Mouse (Mus musculus) urinary bladder, postnatal 14 days (tissue): ENCODE data around the gene Tmeff2.

ENCODE experiments used
- DNase-seq: peaks from one replicate; pipeline ENCODE4 v3.0.0; 2021; ENCODE audit warnings: low spot score

Gene Tmeff2

DNA sequence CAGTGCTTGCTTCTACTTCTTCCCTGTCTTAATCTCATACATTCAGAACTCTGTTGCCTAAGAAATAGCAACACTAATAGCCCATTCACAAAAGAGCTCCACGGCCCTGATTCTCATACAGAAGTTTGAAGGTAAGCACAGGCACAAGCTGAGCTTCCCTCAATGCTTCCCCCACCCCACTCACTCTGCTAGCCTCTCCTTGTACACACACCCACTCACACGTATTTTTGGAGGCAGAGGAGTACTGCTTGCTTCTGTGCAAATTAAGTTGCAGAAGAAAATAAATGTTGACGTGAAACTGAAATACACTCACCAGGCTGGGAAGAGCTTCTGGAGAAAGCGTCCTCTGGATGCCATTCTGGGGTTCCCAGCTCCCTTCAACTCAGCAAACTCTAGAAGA lies 80.1 kb downstream of the Tmeff2 start:
- no peak for DNase-seq

- DNase-seq, result no peak
Observed at GRCm38 (mm10) chr1:50981151-50981828, 80.8 kb downstream of the Tmeff2 start.

GRCm38 (mm10) chr1:50990661-50991060 lies 90.2 kb downstream of the Tmeff2 start:
- no peak for DNase-seq

- DNase-seq, result no peak
Observed at GRCm38 (mm10) chr1:50994505-50994904, 94.1 kb downstream of the Tmeff2 start.

- DNase-seq, result no peak
Observed at GRCm38 (mm10) chr1:50999793-51000192, 99.3 kb downstream of the Tmeff2 start.

DNA sequence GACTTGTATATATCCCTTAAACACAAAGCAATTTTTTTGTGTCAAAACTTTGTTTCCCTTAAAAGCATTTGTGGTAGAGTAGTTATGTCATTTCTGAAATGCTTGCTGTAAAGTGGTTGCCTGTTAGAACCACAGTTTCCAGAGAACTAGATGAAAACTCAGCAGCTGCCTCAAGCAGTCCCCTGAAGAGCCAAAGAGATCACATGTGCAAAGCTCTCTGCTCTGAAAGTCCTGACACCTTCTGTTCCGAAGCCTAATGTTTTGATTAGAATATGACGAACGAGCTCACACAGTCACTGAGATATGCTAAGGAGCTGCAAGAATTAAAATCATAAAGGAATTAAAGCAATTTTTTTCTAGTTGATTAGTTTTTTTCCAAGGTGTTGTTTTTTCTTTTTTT lies 107.9 kb downstream of the Tmeff2 start:
- no peak for DNase-seq

DNA sequence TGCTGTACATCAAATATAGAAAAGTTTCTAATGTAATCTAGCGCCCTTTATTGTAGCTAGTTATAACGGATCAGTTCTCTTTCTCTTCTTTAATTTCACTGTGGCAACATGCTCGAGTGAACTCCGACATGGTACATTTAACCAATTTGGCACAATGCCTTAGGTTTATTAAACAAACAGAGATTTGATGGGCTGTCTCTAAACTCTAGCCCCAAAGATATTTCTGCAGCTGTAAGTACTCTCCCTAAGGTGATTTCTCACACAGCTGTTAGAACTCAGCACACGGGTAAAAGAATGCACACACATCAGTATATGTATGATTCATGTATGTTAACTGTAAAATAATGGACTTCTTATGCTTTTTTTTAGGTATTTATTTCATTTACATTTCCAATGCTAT lies 139.8 kb downstream of the Tmeff2 start:
- no peak for DNase-seq

DNA sequence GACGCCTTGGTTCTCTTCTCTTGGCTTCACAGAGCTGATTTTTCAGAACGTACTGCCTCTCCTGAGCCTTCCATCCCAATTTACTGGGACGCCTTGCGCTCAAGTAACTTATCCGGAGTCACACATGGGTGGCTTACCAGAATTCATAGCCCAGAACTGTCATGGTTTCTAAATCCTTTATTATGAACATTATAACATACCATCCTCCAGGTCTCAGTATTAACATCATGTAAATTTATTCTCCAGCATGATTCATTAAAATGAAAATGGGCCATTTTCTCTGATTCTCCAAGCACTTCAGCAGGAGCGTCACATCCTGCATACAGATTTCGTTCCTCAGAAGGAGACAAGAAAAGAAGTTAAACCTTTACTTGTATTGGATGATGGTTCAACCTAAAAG lies 144.4 kb downstream of the Tmeff2 start:
- no peak for DNase-seq

- DNase-seq, result no peak
Observed at GRCm38 (mm10) chr1:51064549-51064948, 164.1 kb downstream of the Tmeff2 start.

DNA sequence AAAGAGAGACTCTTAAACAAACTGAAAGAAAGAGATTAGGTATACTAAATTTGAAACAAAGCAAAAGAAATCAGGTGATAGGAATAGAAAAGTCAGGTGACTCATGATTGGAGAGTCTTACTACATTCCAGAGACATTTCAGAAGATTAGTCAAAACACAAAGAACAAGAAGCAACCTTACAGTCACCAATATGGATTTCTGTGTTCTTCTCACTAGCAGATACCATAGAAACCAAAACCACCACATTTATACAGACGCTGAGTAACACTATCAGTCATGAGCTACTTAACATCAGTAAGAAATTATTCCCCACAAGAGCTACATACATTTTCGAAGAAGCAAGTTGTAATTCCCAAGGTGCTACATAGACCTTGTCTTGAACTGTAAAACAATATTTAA lies 165.2 kb downstream of the Tmeff2 start:
- no peak for DNase-seq

- DNase-seq, result no peak
Observed at GRCm38 (mm10) chr1:51068814-51069213, 168.4 kb downstream of the Tmeff2 start.

DNA sequence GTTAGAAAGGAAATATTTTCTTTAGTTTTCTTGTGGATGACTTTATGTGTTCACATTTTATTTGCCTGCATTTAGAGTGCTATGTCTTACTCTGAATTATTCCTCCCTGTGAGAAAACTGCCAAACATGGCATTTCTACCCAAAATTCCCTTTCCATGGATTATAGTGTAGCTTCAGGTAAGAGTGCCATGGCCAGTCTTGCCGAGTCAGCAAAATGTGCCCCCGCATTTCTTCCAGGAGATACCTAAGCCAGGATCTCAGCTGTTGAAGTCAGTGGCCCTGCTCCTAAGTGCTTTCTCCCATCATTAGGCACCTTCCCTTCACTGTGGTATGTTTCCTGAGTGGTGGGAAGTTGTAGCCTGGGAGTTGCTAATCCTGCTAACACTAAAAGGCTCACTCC lies 168.8 kb downstream of the Tmeff2 start:
- no peak for DNase-seq

GRCm38 (mm10) chr1:51074076-51074475 lies 173.6 kb downstream of the Tmeff2 start:
- no peak for DNase-seq

DNA sequence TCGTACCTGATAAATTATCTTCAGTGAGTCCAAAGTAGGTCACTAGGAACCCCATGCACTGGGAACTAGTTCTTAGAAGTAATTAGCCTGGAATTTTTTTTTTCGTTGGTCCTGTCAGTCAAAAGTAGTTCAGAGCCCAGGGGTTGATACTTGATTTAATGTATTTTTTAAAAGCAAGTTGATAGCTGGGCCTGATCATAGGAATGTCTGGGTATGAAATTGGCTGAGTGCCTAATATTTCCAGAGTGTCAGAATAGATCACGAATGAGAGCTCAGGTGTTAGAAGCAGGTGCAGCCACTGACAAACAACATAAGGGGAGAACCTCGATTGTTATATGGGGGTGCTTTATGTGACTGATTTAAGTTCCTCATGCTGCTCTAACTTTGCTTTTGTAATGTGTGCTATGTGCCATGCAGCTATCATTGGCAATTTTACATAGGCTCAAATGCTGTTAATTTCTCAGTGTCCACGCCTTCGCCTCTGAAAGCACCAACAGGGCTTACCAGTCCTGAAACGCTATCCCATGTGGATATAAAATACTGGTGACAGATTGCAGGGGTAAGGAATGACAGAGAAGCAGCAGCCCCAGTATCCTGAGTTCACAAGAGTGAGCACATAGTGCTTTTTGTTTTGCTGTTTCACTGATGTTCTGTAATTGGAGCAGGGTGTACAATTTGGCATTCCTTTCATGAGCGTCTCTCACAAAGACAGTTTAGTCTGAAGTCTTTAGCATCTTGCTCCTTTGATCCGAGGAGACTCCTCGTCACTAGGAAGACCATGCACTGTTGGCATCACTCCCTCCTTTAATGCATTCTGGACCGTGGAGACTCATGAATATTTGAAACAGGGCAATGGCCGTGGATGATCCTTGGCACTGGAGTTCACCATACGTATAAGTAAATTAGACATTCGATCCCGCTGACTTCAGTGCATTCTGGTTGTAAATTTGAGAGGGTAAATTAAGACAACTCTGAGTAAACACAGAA lies 175.6 kb downstream of the Tmeff2 start:
- DNase-seq, result no peak

DNA sequence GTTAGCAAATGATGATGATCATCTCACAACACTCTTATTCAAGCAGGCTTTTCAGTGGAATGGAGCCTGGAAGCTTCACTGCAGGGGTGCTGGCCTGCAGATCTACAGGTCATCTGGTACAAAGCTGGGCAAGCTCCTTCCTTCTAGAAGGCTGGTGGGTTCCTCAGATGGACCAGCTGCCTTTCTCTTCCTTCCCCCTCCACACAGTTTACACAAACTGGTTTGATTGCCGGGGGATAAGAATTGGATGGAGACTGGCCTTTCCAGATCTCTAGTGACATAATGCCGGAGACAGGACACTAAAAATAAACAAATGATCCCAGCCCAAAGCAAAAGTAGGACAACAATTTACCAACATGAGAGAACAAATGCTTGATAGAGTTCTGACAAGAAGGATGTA lies 188.5 kb downstream of the Tmeff2 start:
- no peak for DNase-seq

- no peak for DNase-seq
Observed at GRCm38 (mm10) chr1:51089803-51090202, 189.4 kb downstream of the Tmeff2 start.

DNA sequence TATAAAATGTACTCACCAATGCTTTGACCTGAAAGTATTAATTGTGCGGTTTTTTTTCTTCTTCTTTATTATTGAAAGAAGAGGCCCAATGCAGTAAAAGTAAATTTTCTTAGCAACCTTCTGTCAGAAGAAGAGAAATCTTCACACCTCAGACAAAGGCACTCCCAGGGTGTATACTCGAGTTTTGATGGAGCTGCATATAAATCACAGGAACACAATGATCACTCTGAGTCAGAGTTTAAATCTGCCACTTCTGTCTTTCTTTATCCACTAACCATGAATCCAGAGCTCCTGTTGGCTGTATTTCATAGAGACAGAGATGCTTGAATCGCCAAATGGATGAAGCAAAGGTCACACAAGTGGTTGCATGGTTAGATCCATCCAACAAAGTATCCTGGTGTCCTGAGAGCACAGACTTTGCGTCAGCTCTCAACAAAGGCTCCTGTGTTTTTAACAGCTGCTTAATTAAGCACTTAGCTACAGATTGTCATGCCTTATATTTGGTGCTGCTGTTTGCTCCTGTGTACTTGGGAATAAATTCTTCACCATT lies 189.8 kb downstream of the Tmeff2 start:
- DNase-seq, result no peak

GRCm38 (mm10) chr1:51094713-51095112 lies 194.3 kb downstream of the Tmeff2 start:
- DNase-seq, result no peak

GRCm38 (mm10) chr1:51096848-51097598 lies 196.6 kb downstream of the Tmeff2 start:
- DNase-seq, result no peak

DNA sequence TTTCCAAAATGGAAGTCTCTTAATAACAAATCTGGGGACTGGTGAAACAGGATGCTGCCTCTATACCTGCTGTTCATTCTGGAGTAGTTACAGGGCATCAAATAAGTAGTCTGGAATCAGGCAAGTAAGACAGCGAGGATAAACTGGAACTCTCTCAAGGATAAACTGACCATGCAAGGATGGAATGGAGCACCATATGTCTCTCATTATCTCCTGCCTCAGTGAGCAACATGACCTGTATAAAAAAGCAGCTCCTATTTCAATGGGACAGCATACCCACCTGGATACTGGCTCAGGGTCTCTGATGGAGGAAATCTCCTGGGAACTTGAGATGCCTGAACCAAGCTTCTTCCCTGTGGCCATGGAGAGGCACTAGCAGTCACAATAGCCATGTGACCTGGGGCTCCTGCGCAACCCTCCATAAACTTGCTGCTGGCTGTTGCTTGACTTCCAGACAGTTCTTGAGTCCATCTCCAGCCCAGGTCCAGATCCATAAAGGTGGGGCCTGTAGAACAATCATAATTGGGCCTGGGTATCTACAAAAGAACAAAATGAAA lies 200.7 kb downstream of the Tmeff2 start:
- no peak for DNase-seq

DNA sequence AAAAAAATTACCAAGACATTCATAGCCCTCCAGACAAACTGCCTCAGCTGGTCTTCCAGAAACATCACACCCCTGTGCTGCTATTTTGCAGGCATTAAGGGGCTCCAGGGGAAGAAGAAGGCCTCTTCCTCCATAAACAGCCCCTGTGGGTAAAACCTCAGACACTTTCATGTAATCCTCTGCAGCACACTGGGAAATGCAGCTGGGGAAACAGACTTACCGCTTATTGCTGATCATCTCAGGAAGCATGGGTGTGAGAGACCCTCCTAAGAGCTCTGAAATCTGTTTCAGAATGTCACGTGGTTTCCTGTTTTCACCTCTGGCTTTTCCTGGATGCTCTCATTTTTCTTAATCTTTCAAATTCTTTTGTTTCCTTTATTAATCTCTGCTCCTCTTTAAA lies 204.3 kb downstream of the Tmeff2 start:
- no peak for DNase-seq

DNA sequence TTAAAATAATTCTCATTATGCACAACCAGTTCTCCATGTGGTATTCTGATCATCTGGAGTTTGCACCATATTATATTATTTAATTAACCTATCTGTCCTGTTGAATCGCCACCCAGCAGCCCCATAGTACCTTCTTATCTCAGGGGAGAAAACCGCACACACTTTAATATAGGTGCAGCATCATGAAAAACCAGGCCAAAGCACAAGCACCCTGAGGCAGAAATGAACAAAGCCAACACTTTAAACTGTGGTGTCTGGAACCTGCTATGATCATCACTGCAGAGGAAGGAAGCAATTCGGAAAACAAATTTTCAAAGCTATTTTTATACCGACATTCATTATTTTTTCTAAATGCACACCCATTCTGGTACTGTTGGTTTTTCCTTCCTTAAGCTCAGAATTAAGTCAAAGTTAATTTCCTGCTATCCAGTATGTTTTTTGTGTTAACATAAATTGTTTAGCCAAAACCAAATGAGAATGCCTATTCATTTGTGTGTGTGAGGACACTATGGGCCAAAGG lies 206.0 kb downstream of the Tmeff2 start:
- no peak for DNase-seq
